Mouse (Mus musculus): ENCODE data around the gene Galnt16.

DNA sequence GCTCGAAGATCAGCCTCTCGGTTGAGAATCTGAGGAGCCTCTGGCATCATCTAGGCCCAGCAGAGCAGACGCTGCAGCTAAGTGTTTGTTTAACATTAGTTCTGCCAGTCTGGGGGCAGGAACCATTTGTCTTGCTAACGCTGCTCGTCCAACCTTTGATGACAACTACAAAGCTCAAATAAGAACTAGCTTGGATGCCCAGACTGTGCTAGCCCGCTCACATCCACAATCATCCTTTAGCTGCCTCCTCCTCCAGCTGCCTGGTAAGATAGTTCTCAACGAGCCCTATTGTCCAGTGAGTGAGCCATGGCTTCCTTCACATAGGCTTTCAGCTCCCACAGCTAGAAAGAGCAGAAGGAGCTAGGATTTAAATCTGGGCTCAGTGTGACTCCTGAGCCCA, 80.2 kb downstream of the Galnt16 start:
- TF ChIP-seq CTCF (IDR thresholded peaks at IDR 0.05; ENCODE audit: borderline replicate concordance, extremely low read depth, insufficient read depth, insufficient read length) (no peak), POLR2A (IDR thresholded peaks at IDR 0.05; ENCODE audit: borderline replicate concordance, extremely low read depth, insufficient read depth, insufficient read length, poor library complexity, severe bottlenecking) (no peak)
